Mouse (Mus musculus) CD8-positive naive resting alpha-beta T cell, adult 2 months (primary cell): ENCODE measurements around the gene Zfp512.
"Not testable (repeated sequence)": the region's sequence is repeated elsewhere in the genome, so short reads cannot be mapped to it uniquely, and the experiment has no call there.

ENCODE experiments used
- DNase-seq, 2 experiments: peaks; one replicate each; pipeline ENCODE4 v3.0.0; 2022; ENCODE audit warnings: low read depth in 2 of 2, low spot score in 2 of 2

The Zfp512 gene

GRCm38 (mm10) chr5:31451878-31452561, at the start of gene Zfp512:
Gene Zfp512 (plus strand): TSS chr5:31452431.
- DNase-seq: peak; percentile 81 to 88

GRCm38 (mm10) chr5:31434727-31435126, 17.5 kb upstream of the Zfp512 start:
- DNase-seq: not testable (repeated sequence)

- DNase-seq: no peak
These were observed 895 bp upstream of the Zfp512 start for GRCm38 (mm10) chr5:31451336-31451735.

GRCm38 (mm10) chr5:31452562-31452878, 289 bp downstream of the Zfp512 start:
- no peak for DNase-seq

GRCm38 (mm10) chr5:31452886-31453410, 717 bp downstream of the Zfp512 start:
- DNase-seq: no peak

GRCm38 (mm10) chr5:31467798-31468197, 15.6 kb downstream of the Zfp512 start:
- DNase-seq: no peak

- DNase-seq: no peak
These were observed 17.5 kb downstream of the Zfp512 start for GRCm38 (mm10) chr5:31469711-31470110.

- DNase-seq: peak; percentile 29 to 62
These were observed 18.1 kb downstream of the Zfp512 start for GRCm38 (mm10) chr5:31470334-31470733.

- DNase-seq: no peak
These were observed 28.3 kb downstream of the Zfp512 start for GRCm38 (mm10) chr5:31480536-31480935.

GRCm38 (mm10) chr5:31485440-31485839, 33.2 kb downstream of the Zfp512 start, which contains the start of gene 4930548H24Rik:
Gene 4930548H24Rik (plus strand): TSS chr5:31485740.
- no peak for DNase-seq

- DNase-seq: no peak
These were observed 35.7 kb downstream of the Zfp512 start for GRCm38 (mm10) chr5:31487889-31488288.

GRCm38 (mm10) chr5:31489116-31489769, 37.0 kb downstream of the Zfp512 start:
- no peak for DNase-seq

GRCm38 (mm10) chr5:31492031-31492430, 39.8 kb downstream of the Zfp512 start:
- no peak for DNase-seq

GRCm38 (mm10) chr5:31494513-31495297, 42.5 kb downstream of the Zfp512 start, which contains the start of gene Gpn1:
Gene Gpn1 (plus strand): TSS chr5:31494741.
- peak; percentile 62 to 72 for DNase-seq

- no peak for DNase-seq
These were observed 52.6 kb downstream of the Zfp512 start for GRCm38 (mm10) chr5:31504843-31505242.

- DNase-seq: no peak
These were observed 60.2 kb downstream of the Zfp512 start for GRCm38 (mm10) chr5:31512481-31512880.

- peak in 1 of 2 experiments; percentile 22 for DNase-seq
These were observed 68.3 kb downstream of the Zfp512 start for GRCm38 (mm10) chr5:31520556-31520955.

- DNase-seq: peak; percentile 74 to 78
These were observed 74.3 kb downstream of the Zfp512 start, which contains the start of gene Slc4a1ap for GRCm38 (mm10) chr5:31526354-31527116. Gene Slc4a1ap (plus strand): TSS chr5:31526995.

- peak in 1 of 2 experiments; percentile 6 for DNase-seq
These were observed 75.0 kb downstream of the Zfp512 start for GRCm38 (mm10) chr5:31527117-31527680.

- DNase-seq: not testable (repeated sequence)
These were observed 75.5 kb downstream of the Zfp512 start, which contains the start of gene Supt7l for GRCm38 (mm10) chr5:31527707-31528106. Gene Supt7l (minus strand): TSS chr5:31527807.
